9 mouse cellular contexts compared by ENCODE assay signal in genomic region chr2:130365211-130366094, GRCm38 (mm10). TPM values are rescaled to one million over a fixed set of nuclear protein-coding genes. Genes with fewer than 3 reads are reported as not detected.
A peak's percentile ranks its signal among the peaks of the same experiment; 100 is the strongest.
DNase-seq lines count a peak whose midpoint lies in the region; ATAC-seq and TF ChIP-seq lines count a peak whose summit lies in the region.
"Had no signal": no experiment of that assay in that cellular context is flagged by ENCODE, and none has a peak within 500 bp of the region (broad histone marks: within the 10 kb centered on the region; RNA-seq: fewer than 3 reads in every experiment).

No protein-coding gene starts in this region.

- no peaks in the 10 kb centered on the region for H3K36me3 ChIP-seq in embryonic facial prominence, embryonic 14.5 days (ENCODE audit: control insufficient read depth, insufficient read depth, low read length)
- no peaks in the 10 kb centered on the region for H3K36me3 ChIP-seq in intestine, embryonic 15.5 days
- peaks cover 8% of the 10 kb centered on the region; the same call in 1 of the 2 replicates for H3K36me3 ChIP-seq in midbrain, postnatal 0 days (ENCODE audit: insufficient read depth, low read length)

- peak; percentile 80 for DNase-seq in heart, adult 11 months
- DNase-seq in heart, adult 8-10 months (ENCODE audit: low spot score), result no peak
- DNase-seq in embryonic facial prominence, embryonic 14.5 days (ENCODE audit: low spot score), result no peak
- DNase-seq in midbrain, postnatal 0 days (ENCODE audit: low spot score), result peak; percentile 24
- DNase-seq in spleen, postnatal 36 days (ENCODE audit: low spot score in 2 of 2), result no peak
- DNase-seq in layer of hippocampus, adult 9-10 months (ENCODE audit: low spot score), result no peak

- H3K9ac ChIP-seq in embryonic facial prominence, embryonic 14.5 days (ENCODE audit: low read depth, low read length), result peak overlapping the region; percentile 52
- no peak overlapping the region; the same call in 1 of the 2 replicates for H3K9ac ChIP-seq in intestine, embryonic 15.5 days
- 0 out of 2 replicates have a peak overlapping the region, but pooled peaks have one; percentile 33 for H3K9ac ChIP-seq in midbrain, postnatal 0 days (replicated peaks; ENCODE audit: low read length, poor library complexity, severe bottlenecking)

- TF ChIP-seq CTCF in midbrain, postnatal 0 days (IDR thresholded peaks at IDR 0.05), result peak; percentile 46

- peak overlapping the region; percentile 28 for H3K4me3 ChIP-seq in embryonic facial prominence, embryonic 14.5 days (ENCODE audit: low read depth, low read length)
- peak overlapping the region; percentile 27 for H3K4me3 ChIP-seq in intestine, embryonic 15.5 days (replicated peaks)
- H3K4me3 ChIP-seq in midbrain, postnatal 0 days (ENCODE audit: low read depth, low read length), result peak overlapping the region; percentile 27

- peaks cover 45% of the 10 kb centered on the region for H3K27me3 ChIP-seq in embryonic facial prominence, embryonic 14.5 days (replicated peaks; ENCODE audit: control insufficient read depth, insufficient read depth, low read length)
- peaks cover 27% of the 10 kb centered on the region for H3K27me3 ChIP-seq in intestine, embryonic 15.5 days (replicated peaks)
- peaks cover 27% of the 10 kb centered on the region for H3K27me3 ChIP-seq in midbrain, postnatal 0 days (ENCODE audit: insufficient read depth, low read length)

- no peak overlapping the region for H3K27ac ChIP-seq in embryonic facial prominence, embryonic 14.5 days (replicated peaks; ENCODE audit: low read depth, low read length)
- H3K27ac ChIP-seq in intestine, embryonic 15.5 days, result no peak overlapping the region
- H3K27ac ChIP-seq in midbrain, postnatal 0 days (ENCODE audit: low read depth, low read length), result no peak overlapping the region

- WGBS in embryonic facial prominence, embryonic 14.5 days, result 9% methylated on average over 30 of the region's 30 CpGs
- 18% methylated on average over 30 of the region's 30 CpGs for WGBS in intestine, embryonic 15.5 days
- WGBS in midbrain, postnatal 0 days, result 10% methylated on average over 30 of the region's 30 CpGs

- ATAC-seq in embryonic facial prominence, embryonic 14.5 days (ENCODE audit: low read depth), result peak; percentile 35; the same call in 1 of the 2 replicates
- ATAC-seq in intestine, embryonic 15.5 days, result no peak
- peak; percentile 39 for ATAC-seq in midbrain, postnatal 0 days (ENCODE audit: low FRiP score)
- no peak for ATAC-seq in inflammation-experienced regulatory T-cells, adult 6 months

- no peaks in the 10 kb centered on the region for H3K4me1 ChIP-seq in embryonic facial prominence, embryonic 14.5 days (ENCODE audit: control insufficient read depth, insufficient read depth, low read length)
- 0 out of 2 replicates have a peak, but pooled peaks cover 4% of the 10 kb centered on the region for H3K4me1 ChIP-seq in intestine, embryonic 15.5 days (replicated peaks)
- H3K4me1 ChIP-seq in midbrain, postnatal 0 days (ENCODE audit: insufficient read depth, low read length), result no peaks in the 10 kb centered on the region; the same call in 1 of the 2 replicates

- peak overlapping the region; percentile 52 for H3K4me2 ChIP-seq in embryonic facial prominence, embryonic 14.5 days (ENCODE audit: low read depth, low read length)
- peak overlapping the region; percentile 59 for H3K4me2 ChIP-seq in intestine, embryonic 15.5 days (replicated peaks)
- H3K4me2 ChIP-seq in midbrain, postnatal 0 days (ENCODE audit: low read depth, low read length, poor library complexity, severe bottlenecking), result peak overlapping the region; percentile 47

- no peaks in the 10 kb centered on the region for H3K9me3 ChIP-seq in embryonic facial prominence, embryonic 14.5 days (ENCODE audit: control insufficient read depth, low read length)
- no peaks in the 10 kb centered on the region for H3K9me3 ChIP-seq in intestine, embryonic 15.5 days
- H3K9me3 ChIP-seq in midbrain, postnatal 0 days (ENCODE audit: low read length), result no peaks in the 10 kb centered on the region

RNA-seq across cellular contexts. Expression of gene Cpxm1, which starts 31.9 kb away (rescaled TPM):
- total RNA-seq in heart, adult 8-10 months (2022), result 1 to 10 TPM; 2.6 to 5.2 (median 3.8) TPM
- polyA plus RNA-seq in embryonic facial prominence, embryonic 14.5 days (2014; fragmentation: Nextera tagmentation; extraction: Ambion mirVana), result 94.8 and 106 TPM in 2 replicates
- 36.1 and 36.3 TPM in 2 replicates for polyA plus RNA-seq in intestine, embryonic 15.5 days (2015; fragmentation: Nextera tagmentation; extraction: Ambion mirVana)
- 25.4 and 26.2 TPM in 2 replicates for total RNA-seq in midbrain, postnatal 0 days (2014; rRNA removed)
- 32.4 and 35.3 TPM in 2 replicates for polyA plus RNA-seq in midbrain, postnatal 0 days (2015; fragmentation: Nextera tagmentation; extraction: Ambion mirVana)
- polyA plus RNA-seq in inflammation-experienced regulatory T-cells, adult 6 months (2017; shearing (Covaris generic)), result under 1 TPM in 1 of 3 experiments, not detected in 2; 0.40 TPM

RNA-seq across cellular contexts. Expression of gene Gm28372, which starts 39.6 kb away (rescaled TPM):
- not detected for total RNA-seq in heart, adult 8-10 months (2022)
- not detected in 2 replicates for polyA plus RNA-seq in embryonic facial prominence, embryonic 14.5 days (2014; fragmentation: Nextera tagmentation; extraction: Ambion mirVana)
- polyA plus RNA-seq in intestine, embryonic 15.5 days (2015; fragmentation: Nextera tagmentation; extraction: Ambion mirVana), result 0.13 TPM in 1 of 2 replicates, not detected in the other
- not detected in 2 replicates for total RNA-seq in midbrain, postnatal 0 days (2014; rRNA removed)
- 0.15 TPM in 1 of 2 replicates, not detected in the other for polyA plus RNA-seq in midbrain, postnatal 0 days (2015; fragmentation: Nextera tagmentation; extraction: Ambion mirVana)
- not detected for polyA plus RNA-seq in inflammation-experienced regulatory T-cells, adult 6 months (2017; shearing (Covaris generic))
- polyA plus RNA-seq: gonadal fat pad, adult 2 months had no signal

RNA-seq across cellular contexts. Expression of gene 1700020A23Rik, which starts 39.6 kb away (rescaled TPM):
- total RNA-seq in heart, adult 8-10 months (2022), result not detected
- not detected in 2 replicates for polyA plus RNA-seq in embryonic facial prominence, embryonic 14.5 days (2014; fragmentation: Nextera tagmentation; extraction: Ambion mirVana)
- not detected in 2 replicates for polyA plus RNA-seq in intestine, embryonic 15.5 days (2015; fragmentation: Nextera tagmentation; extraction: Ambion mirVana)
- total RNA-seq in midbrain, postnatal 0 days (2014; rRNA removed), result not detected in 2 replicates
- polyA plus RNA-seq in midbrain, postnatal 0 days (2015; fragmentation: Nextera tagmentation; extraction: Ambion mirVana), result 0.93 TPM in 1 of 2 replicates, not detected in the other
- polyA plus RNA-seq in inflammation-experienced regulatory T-cells, adult 6 months (2017; shearing (Covaris generic)), result not detected

RNA-seq across cellular contexts. Expression of gene Tmem239, which starts 40.8 kb away (rescaled TPM):
- total RNA-seq in heart, adult 8-10 months (2022), result not detected
- polyA plus RNA-seq in embryonic facial prominence, embryonic 14.5 days (2014; fragmentation: Nextera tagmentation; extraction: Ambion mirVana), result not detected in 2 replicates
- polyA plus RNA-seq in intestine, embryonic 15.5 days (2015; fragmentation: Nextera tagmentation; extraction: Ambion mirVana), result not detected in 2 replicates
- not detected in 2 replicates for total RNA-seq in midbrain, postnatal 0 days (2014; rRNA removed)
- 0.12 TPM in 1 of 2 replicates, not detected in the other for polyA plus RNA-seq in midbrain, postnatal 0 days (2015; fragmentation: Nextera tagmentation; extraction: Ambion mirVana)
- not detected for polyA plus RNA-seq in inflammation-experienced regulatory T-cells, adult 6 months (2017; shearing (Covaris generic))

RNA-seq across cellular contexts. Expression of gene Vps16, which starts 58.7 kb away (rescaled TPM):
- total RNA-seq in heart, adult 8-10 months (2022), result 10 to 100 TPM; 21.6 to 28.9 (median 24.7) TPM
- 51.6 and 66.0 TPM in 2 replicates for polyA plus RNA-seq in embryonic facial prominence, embryonic 14.5 days (2014; fragmentation: Nextera tagmentation; extraction: Ambion mirVana)
- 74.3 and 76.7 TPM in 2 replicates for polyA plus RNA-seq in intestine, embryonic 15.5 days (2015; fragmentation: Nextera tagmentation; extraction: Ambion mirVana)
- total RNA-seq in midbrain, postnatal 0 days (2014; rRNA removed), result 81.2 and 83.6 TPM in 2 replicates
- polyA plus RNA-seq in midbrain, postnatal 0 days (2015; fragmentation: Nextera tagmentation; extraction: Ambion mirVana), result 86.6 and 89.9 TPM in 2 replicates
- polyA plus RNA-seq in inflammation-experienced regulatory T-cells, adult 6 months (2017; shearing (Covaris generic)), result 100 to 1,000 TPM; 165 to 250 (median 199) TPM

Comparison
In these comparisons a context has a peak if more than half of its experiments do, and no peak if none do; other contexts are left out.
1. DNase-seq: peak in heart, adult 11 months (single experiment) and midbrain, postnatal 0 days (single experiment); none in heart, adult 8-10 months (single experiment), embryonic facial prominence, embryonic 14.5 days (single experiment), spleen, postnatal 36 days (0 of 2) and layer of hippocampus, adult 9-10 months (single experiment).
2. ATAC-seq: peak in embryonic facial prominence, embryonic 14.5 days (single experiment) and midbrain, postnatal 0 days (single experiment); none in intestine, embryonic 15.5 days (single experiment) and inflammation-experienced regulatory T-cells, adult 6 months (single experiment).
3. RNA of gene Cpxm1, which starts 31.9 kb away (polyA plus RNA-seq): 94.8 to 106 TPM in embryonic facial prominence, embryonic 14.5 days, 36.1 to 36.3 TPM in intestine, embryonic 15.5 days and 32.4 to 35.3 TPM in midbrain, postnatal 0 days; 0.40 TPM in inflammation-experienced regulatory T-cells, adult 6 months; every median in the first group is over 10 times any median in the second.
4. Peak in every context shown above with its lines, with median percentiles within 50 percentile points of each other: H3K4me2 ChIP-seq and H3K4me3 ChIP-seq.